Mouse (Mus musculus) mouse trophoblast stem cell (cell line): ENCODE measurements at regions not wholly inside any gene's neighbourhood (a gene's known extent, or its start where the extent isn't known, plus 50 kb on each side); places are given as distances from the start of the nearest gene placed in this dataset.

Experiments used
- in situ Hi-C, 2 experiments: fragments of 300-500 bp; cut with MseI, MboI; formaldehyde crosslinking; loops; 2 replicates in 1 of 2; 3 replicates in 1 of 2; pipeline ENCODE4 v1.15.1; 2025

- in situ Hi-C loops: no loop called here
Observed at GRCm38 (mm10) chr1:137636947-137637346, 538.6 kb downstream of the Ptprc start.

GRCm38 (mm10) chr1:137636321-137636944 lies 539.1 kb downstream of the Ptprc start:
- in situ Hi-C loops: no loop called here

- in situ Hi-C loops: no loop called here
Observed at GRCm38 (mm10) chr1:137635781-137636180, 539.7 kb downstream of the Ptprc start.

GRCm38 (mm10) chr1:137631546-137631945 lies 544.0 kb downstream of the Ptprc start:
- in situ Hi-C loops: no loop called here

GRCm38 (mm10) chr1:137620672-137621071 lies 554.8 kb downstream of the Ptprc start:
- in situ Hi-C loops: no loop called here

- in situ Hi-C loops: no loop called here
Observed at GRCm38 (mm10) chr1:137618231-137618630, 557.3 kb downstream of the Ptprc start.

GRCm38 (mm10) chr1:137617513-137617912 lies 558.0 kb downstream of the Ptprc start:
- in situ Hi-C loops: no loop called here

GRCm38 (mm10) chr1:137606716-137607115 lies 568.8 kb downstream of the Ptprc start:
- in situ Hi-C loops: no loop called here

GRCm38 (mm10) chr1:137605890-137606663 lies 569.4 kb downstream of the Ptprc start:
- in situ Hi-C loops: no loop called here

- in situ Hi-C loops: no loop called here
Observed at GRCm38 (mm10) chr1:137593732-137594131, 581.8 kb downstream of the Ptprc start.

- in situ Hi-C loops: no loop called here
Observed at GRCm38 (mm10) chr1:137591891-137592290, 583.6 kb downstream of the Ptprc start.

GRCm38 (mm10) chr1:137591295-137591694 lies 584.2 kb downstream of the Ptprc start:
- in situ Hi-C loops: no loop called here

GRCm38 (mm10) chr1:137588304-137589300 lies 586.9 kb downstream of the Ptprc start:
- in situ Hi-C loops: no loop called here

GRCm38 (mm10) chr1:137587481-137588228 lies 587.9 kb downstream of the Ptprc start:
- in situ Hi-C loops: no loop called here

- in situ Hi-C loops: no loop called here
Observed at GRCm38 (mm10) chr1:137584696-137585095, 590.8 kb downstream of the Ptprc start.

GRCm38 (mm10) chr1:137584104-137584675 lies 591.3 kb downstream of the Ptprc start:
- in situ Hi-C loops: no loop called here

GRCm38 (mm10) chr1:137577639-137578038 lies 597.9 kb downstream of the Ptprc start:
- in situ Hi-C loops: no loop called here

GRCm38 (mm10) chr1:137576174-137576573 lies 599.3 kb downstream of the Ptprc start:
- in situ Hi-C loops: no loop called here

GRCm38 (mm10) chr1:137575380-137575779 lies 600.1 kb downstream of the Ptprc start:
- in situ Hi-C loops: no loop called here

- in situ Hi-C loops: no loop called here
Observed at GRCm38 (mm10) chr1:137571905-137572865, 603.3 kb downstream of the Ptprc start.
